Mouse (Mus musculus) bone marrow macrophage, adult 2 months (primary cell): ENCODE measurements around the gene Myrip. TPM values are rescaled to one million over a fixed set of nuclear protein-coding genes. Genes with fewer than 3 reads are reported as not detected.

ENCODE experiments used
- H3K27ac ChIP-seq: 2 replicates; pipeline ENCODE4 v1.5.1; 2012; ENCODE audit warnings: low read depth, low read length; ENCODE audit not compliant: insufficient read depth
- H3K4me1 ChIP-seq: 2 replicates; pipeline ENCODE4 v1.6.1; 2012; ENCODE audit warnings: low read length; ENCODE audit not compliant: control insufficient read depth, insufficient read depth
- H3K4me3 ChIP-seq: 2 replicates; pipeline ENCODE4 v1.5.1; 2012; ENCODE audit warnings: mild to moderate bottlenecking, low read length, moderate library complexity; ENCODE audit not compliant: insufficient read depth
- CTCF ChIP-seq: IDR thresholded peaks from 2 replicates; pipeline ENCODE4 v1.5.1; 2012; ENCODE audit warnings: low read depth, mild to moderate bottlenecking, low read length, moderate library complexity
- POLR2A ChIP-seq: IDR thresholded peaks from 2 replicates; pipeline ENCODE4 v1.6.1; 2012; ENCODE audit warnings: mild to moderate bottlenecking, low read depth, low read length, borderline replicate concordance
- polyA plus RNA-seq: library from polyadenylated mRNA; stranded (reverse); fragments of >200 nt; gene quantifications from 2 replicates; pipeline ENCODE4 v1.2.4, GENCODE M21; 2012; ENCODE audit not compliant: missing spikeins, insufficient read depth, insufficient read length

Gene Myrip
- polyA plus RNA-seq, 1 experiment = not detected

DNA sequence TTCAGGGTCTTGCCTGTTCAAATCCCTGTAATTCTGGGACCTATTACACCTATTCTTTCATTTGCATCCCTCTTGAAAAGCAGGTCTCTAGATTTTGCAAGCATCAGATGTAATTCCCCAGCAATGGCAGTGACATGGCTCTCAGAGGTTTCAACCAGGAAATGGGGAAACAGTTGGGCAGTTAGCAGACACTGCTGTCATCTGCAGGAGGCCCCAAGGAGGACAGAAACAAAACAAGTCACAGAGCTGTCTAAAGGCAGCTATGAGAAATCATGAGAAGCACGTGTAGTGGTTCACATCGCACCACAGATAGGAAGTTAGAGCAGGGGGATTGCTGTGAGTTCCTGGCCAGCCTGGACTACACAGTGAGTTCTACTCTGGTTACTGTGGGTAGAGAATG, 203.1 kb downstream of the Myrip start:
- no peaks in the 10 kb centered on the region for H3K4me1 ChIP-seq

DNA sequence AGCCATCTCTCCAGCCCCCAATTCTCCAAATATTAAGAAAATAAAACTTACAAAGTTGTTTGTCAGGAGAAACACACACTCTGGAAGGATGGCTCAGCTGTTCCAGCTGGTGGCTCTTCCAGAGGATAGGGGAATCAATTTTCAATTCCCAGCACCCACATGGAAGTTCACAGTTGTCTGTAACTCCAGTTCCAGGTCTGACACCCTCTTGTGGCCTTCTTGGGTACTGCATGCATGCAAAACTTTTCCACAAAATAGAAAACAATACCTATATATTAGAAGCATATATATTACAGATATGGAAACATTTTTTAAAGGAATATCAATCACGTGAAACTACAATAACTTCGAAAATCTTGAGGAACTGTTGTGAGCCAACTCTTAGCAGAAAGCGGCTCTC, 210.5 kb downstream of the Myrip start:
- TF ChIP-seq CTCF = no peak; the same call in 1 of the 2 replicates
- TF ChIP-seq POLR2A = no peak
- Histone ChIP-seq H3K27ac (no peak overlapping the region), H3K4me3 (no peak overlapping the region), H3K4me1 (peaks cover 7% of the 10 kb centered on the region)

More for the DNA sequence above, 203.1 kb downstream of the Myrip start:
- Histone ChIP-seq H3K27ac (no peak overlapping the region), H3K4me3 (no peak overlapping the region)
- no peak for TF ChIP-seq CTCF
- no peak for TF ChIP-seq POLR2A

DNA sequence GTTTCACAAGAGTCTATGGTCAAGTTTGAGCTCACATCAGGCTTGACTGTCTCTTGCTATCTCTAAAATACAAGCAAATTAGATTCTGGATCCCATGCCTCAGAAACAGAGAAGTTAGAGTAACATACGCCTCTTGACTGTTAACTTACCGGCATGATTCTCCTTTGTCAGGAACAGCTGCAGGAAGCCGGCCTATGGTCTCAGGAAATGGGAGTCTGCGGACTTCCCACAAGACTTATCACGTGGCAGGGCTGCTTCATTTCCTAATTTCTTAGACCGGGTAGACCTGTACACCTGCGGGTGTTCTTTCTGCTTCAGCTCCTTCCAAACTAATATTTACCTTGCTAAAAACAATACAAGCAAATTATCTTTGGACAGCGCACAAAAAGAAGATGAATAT, 215.4 kb downstream of the Myrip start:
- Histone ChIP-seq H3K4me3 (no peak overlapping the region), H3K27ac (no peak overlapping the region), H3K4me1 (peaks cover 10% of the 10 kb centered on the region)
- no peak for TF ChIP-seq POLR2A
- TF ChIP-seq CTCF = no peak

DNA sequence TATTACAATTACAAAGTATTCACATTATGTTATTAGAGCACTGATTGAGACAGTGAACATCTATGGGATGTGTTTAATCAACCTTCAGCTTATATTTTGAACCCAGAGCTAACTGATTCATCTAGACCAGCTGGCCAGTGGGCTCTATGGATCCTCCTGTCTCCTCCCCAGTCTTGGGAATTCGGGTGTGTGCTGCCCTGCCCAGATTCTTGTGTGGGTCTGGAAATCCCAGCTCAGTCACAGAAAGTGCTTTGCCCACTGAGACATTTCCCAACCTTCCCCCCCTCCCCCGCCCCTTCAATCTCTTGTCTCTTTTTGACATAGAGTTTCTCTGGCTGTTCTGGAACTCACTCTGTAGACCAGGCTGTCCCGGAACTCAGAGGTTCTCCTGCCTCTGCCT, 217.6 kb downstream of the Myrip start:
- TF ChIP-seq POLR2A = no peak
- Histone ChIP-seq H3K4me3 (no peak overlapping the region), H3K4me1 (peaks cover 10% of the 10 kb centered on the region), H3K27ac (no peak overlapping the region)

DNA sequence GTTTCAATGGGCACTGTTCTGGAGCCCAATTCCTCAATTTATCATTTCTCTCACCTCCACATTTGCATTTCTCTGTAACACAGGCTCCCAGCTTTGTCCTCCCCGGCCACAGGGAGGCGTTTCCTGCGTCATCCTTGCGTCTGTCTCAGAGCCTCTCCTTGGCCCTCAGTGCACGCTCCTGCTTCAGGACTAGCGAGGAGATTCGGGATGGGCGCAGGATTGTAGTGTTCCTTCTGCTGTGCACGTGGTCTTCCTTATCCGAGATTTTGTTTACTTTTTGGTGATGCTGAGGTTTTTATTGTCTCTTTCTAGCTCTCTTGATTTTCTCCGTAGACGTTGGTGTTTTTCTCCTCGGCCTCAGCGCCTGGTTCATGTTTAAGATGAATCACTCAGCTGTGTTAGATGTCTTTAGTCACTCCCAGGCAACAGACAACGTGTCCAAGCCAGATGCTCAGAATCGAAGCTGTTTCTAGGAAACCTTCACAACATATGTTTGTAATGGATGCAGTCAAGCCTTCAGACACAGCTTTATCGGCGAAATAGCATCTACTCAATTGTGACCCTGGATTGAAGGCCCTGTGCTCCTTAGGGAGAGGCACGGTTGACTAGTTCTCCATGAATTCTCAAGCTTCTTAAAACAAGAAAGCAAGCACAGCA, 218.3 kb downstream of the Myrip start:
- Histone ChIP-seq H3K4me3 (no peak overlapping the region), H3K4me1 (peaks cover 10% of the 10 kb centered on the region), H3K27ac (no peak overlapping the region)
- TF ChIP-seq CTCF (no peak), POLR2A (no peak)

DNA sequence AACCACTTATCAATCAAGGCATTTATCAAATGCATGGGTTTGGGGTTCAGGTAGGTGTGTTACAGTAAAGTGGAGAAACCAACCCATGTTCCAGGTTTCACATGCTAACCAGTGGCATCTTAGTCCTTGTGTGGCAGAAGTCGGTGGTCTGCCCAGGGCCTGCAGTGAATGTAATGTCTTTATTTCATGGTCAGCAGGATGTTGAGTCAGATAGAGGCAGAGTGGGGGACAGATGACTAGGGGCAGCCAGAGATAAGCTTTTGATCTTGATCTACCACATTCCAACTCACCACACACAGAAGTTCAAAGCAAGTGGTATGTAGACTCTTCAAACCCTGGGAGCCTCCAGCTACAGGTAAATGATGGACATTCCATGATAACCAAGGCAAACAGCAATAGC, 219.8 kb downstream of the Myrip start:
- H3K4me1 ChIP-seq = peaks cover 9% of the 10 kb centered on the region
- H3K4me3 ChIP-seq = no peak overlapping the region
- TF ChIP-seq POLR2A = no peak
- TF ChIP-seq CTCF = no peak
- no peak overlapping the region for H3K27ac ChIP-seq

Other genes with a start within 250 kb of the Myrip start
- 59.9 and 65.4 TPM in 2 replicates for gene Cx3cr1, start 231.6 kb upstream of the Myrip start, polyA plus RNA-seq
- not detected in 2 replicates for gene Ccr8, start 209.4 kb upstream of the Myrip start, polyA plus RNA-seq
- 18.5 and 18.7 TPM in 2 replicates for gene Slc25a38, start 191.1 kb upstream of the Myrip start, polyA plus RNA-seq
- 1,167 and 1,228 TPM in 2 replicates for gene Rpsa, start 173.8 kb upstream of the Myrip start, polyA plus RNA-seq
- not detected in 2 replicates for gene Mobp, start 151.8 kb upstream of the Myrip start, polyA plus RNA-seq
- gene Eif1b, start 190.7 kb downstream of the Myrip start, polyA plus RNA-seq = 63.6 and 66.8 TPM in 2 replicates
- not detected in 2 replicates for gene Entpd3, start 238.3 kb downstream of the Myrip start, polyA plus RNA-seq